Mouse (Mus musculus) liver, embryonic 16.5 days (tissue): Measurements from ENCODE around the gene Reg1. TPM values are rescaled to one million over a fixed set of nuclear protein-coding genes. Genes with fewer than 3 reads are reported as not detected.

Source experiments
- ATAC-seq: fragments of 200-750 bp; cut with Nextera tagmentation; 2 replicates; pipeline ENCODE4 v1.8.0; 2017; ENCODE audit warnings: low read depth, mild to moderate bottlenecking, moderate number of reproducible peaks, moderate library complexity
- H3K27ac ChIP-seq: fragments of 300-500 bp; sonication (generic); 2 replicates; pipeline ENCODE4 v1.5.1; 2014; ENCODE audit warnings: mild to moderate bottlenecking, low read length
- H3K27me3 ChIP-seq: fragments of 300-500 bp; sonication (generic); 2 replicates; pipeline ENCODE4 v1.6.1; 2014; ENCODE audit warnings: low read depth, low read length, mixed read lengths; ENCODE audit not compliant: control insufficient read depth, insufficient read depth
- H3K36me3 ChIP-seq: fragments of 300-500 bp; sonication (generic); 2 replicates; pipeline ENCODE4 v1.6.1; 2014; ENCODE audit warnings: mild to moderate bottlenecking; ENCODE audit not compliant: control insufficient read depth, insufficient read depth
- H3K4me1 ChIP-seq: fragments of 300-500 bp; sonication (generic); 2 replicates; pipeline ENCODE4 v1.6.1; 2014; ENCODE audit warnings: low read depth, low read length, mixed read lengths; ENCODE audit not compliant: control insufficient read depth
- H3K4me2 ChIP-seq: fragments of 300-500 bp; sonication (generic); 2 replicates; pipeline ENCODE4 v1.6.1; 2014; ENCODE audit warnings: low read depth, low read length, mixed read lengths
- H3K4me3 ChIP-seq: fragments of 300-500 bp; sonication (generic); 2 replicates; pipeline ENCODE4 v1.5.1; 2014; ENCODE audit warnings: low read depth, mild to moderate bottlenecking, low read length
- H3K9ac ChIP-seq: fragments of 300-500 bp; sonication (generic); 2 replicates; pipeline ENCODE4 v1.6.1; 2014; ENCODE audit warnings: low read depth, low read length
- H3K9me3 ChIP-seq: fragments of 300-500 bp; sonication (generic); replicated peaks from 2 replicates; pipeline ENCODE4 v1.6.1; 2016; ENCODE audit warnings: low read length; ENCODE audit not compliant: control insufficient read depth
- WGBS: fragments of 180-500 bp; shearing (Covaris S2); extraction: QIAGEN DNeasy Blood & Tissue Kit; methylation state at CpG from one replicate; pipeline ENCODE4 v1.1.7; 2014; ENCODE audit not compliant: insufficient replicate concordance; 5-methylcytosine and 5-hydroxymethylcytosine counted together
- polyA plus RNA-seq: library from polyadenylated mRNA; unstranded; fragments of >200 nt; fragmentation: Nextera tagmentation; extraction: Ambion mirVana; gene quantifications from 2 replicates; pipeline ENCODE4 v1.2.1, GENCODE M21; 2015

The Reg1 gene
- polyA plus RNA-seq, 1 experiment from 2014 or later, result 2.3 TPM

DNA sequence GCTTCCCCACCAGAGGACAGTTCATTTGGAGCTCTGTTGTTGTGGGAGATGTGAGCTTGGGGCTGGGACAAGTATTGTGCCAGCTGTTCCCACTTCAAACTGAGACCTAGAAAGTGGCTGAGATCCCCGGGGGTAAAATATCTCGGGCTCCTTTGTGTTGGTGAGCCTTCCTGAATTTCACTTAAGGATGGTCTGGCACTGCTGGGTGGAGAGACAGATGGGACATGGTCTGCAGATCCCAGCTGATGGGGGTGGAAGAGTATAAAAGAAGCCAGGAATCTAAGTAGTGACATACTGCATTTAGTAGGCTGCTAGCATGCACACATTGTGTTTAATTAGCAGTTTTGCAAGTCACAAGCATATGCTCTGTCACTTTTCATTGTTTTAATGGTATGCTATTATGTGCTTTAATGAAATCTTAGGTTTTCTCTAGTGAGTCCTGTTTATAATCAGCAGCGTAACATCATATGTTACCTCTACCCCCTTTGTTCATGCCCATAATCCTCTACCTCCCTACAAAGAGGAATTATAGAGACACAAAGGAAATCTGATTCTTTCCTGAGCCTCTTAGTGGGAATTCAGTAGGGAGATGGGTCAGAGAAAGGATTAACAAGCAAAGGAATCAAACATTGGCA lies 37.8 kb downstream of the Reg1 start:
- H3K27ac ChIP-seq, result no peak overlapping the region
- no peak overlapping the region for H3K9ac ChIP-seq
- H3K27me3 ChIP-seq, result no peaks in the 10 kb centered on the region
- no peak for ATAC-seq
- H3K4me2 ChIP-seq, result no peak overlapping the region
- no peak overlapping the region for H3K4me3 ChIP-seq
- no peaks in the 10 kb centered on the region for H3K9me3 ChIP-seq
- WGBS, result 35% methylated on average over 3 of the region's 3 CpGs
- no peaks in the 10 kb centered on the region for H3K4me1 ChIP-seq
- H3K36me3 ChIP-seq, result no peaks in the 10 kb centered on the region

DNA sequence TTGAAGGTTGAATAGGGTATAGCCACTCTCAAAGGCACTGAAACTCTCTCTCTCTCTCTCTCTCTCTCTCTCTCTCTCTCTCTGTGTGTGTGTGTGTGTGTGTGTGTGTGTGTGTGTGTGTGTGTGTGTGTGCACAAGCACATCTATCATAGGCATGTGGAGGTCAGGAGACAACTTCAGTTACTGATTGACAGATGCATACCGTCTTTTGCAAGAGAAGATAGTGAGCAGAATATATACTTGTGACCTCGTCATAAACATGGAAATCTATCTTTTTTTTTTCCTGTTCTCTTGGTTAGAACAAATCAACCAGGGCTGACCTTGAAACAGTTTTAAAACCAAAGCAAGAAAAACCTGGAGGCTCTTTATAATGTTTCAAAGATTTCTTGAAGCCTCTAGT lies 39.8 kb downstream of the Reg1 start:
- WGBS, result 45% methylated on average over 2 of the region's 2 CpGs

DNA sequence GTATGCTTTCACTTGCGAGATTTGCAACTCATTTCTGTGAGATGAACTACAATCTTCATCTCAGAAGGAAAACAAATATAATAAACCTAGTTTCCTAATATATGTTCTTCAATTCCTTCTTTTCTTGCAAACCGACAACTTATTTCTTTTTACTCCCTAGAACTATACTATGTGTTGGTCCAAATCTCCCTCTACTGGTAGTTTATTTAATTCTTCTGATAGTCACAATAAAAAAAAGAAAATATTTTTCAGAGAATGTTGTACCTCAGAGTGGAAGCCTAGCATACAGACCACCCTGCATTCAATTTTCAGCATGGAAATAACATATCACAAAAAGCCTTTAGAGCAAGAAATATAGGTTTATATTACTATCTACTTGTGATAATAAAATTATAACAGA lies 40.8 kb downstream of the Reg1 start:
- Histone ChIP-seq H3K27ac (no peak overlapping the region), H3K4me1 (no peaks in the 10 kb centered on the region), H3K9ac (no peak overlapping the region), H3K4me2 (no peak overlapping the region), H3K4me3 (no peak overlapping the region), H3K9me3 (no peaks in the 10 kb centered on the region), H3K36me3 (no peaks in the 10 kb centered on the region), H3K27me3 (no peaks in the 10 kb centered on the region)
- WGBS, result 41% methylated on average over 2 of the region's 2 CpGs
- ATAC-seq, result no peak

More for the DNA sequence above, 39.8 kb downstream of the Reg1 start:
- H3K4me2 ChIP-seq, result no peak overlapping the region
- H3K36me3 ChIP-seq, result no peaks in the 10 kb centered on the region
- no peaks in the 10 kb centered on the region for H3K27me3 ChIP-seq
- no peaks in the 10 kb centered on the region for H3K4me1 ChIP-seq
- no peak for ATAC-seq
- H3K4me3 ChIP-seq, result no peak overlapping the region
- H3K9ac ChIP-seq, result no peak overlapping the region
- no peaks in the 10 kb centered on the region for H3K9me3 ChIP-seq
- no peak overlapping the region for H3K27ac ChIP-seq

DNA sequence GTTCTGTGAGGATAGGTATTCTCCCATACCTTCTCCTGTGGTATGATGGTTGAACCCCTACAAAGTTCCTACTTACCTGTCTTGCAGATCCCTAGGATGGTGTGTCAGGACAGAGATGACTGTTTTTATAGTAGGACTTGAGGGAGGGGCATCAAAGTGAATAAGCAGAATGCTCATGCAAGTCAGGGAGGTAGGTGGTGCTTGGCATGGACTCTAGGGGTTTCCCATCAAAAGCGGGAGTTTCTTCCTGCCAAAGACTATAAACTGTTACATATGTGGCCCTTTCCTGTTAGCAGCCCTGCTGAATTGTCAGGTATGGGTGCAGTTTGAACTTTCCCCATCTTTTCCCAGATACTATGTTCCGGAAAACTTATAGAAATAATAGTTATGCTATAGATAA lies 46.3 kb downstream of the Reg1 start, which contains the start of gene Reg3g:
Gene Reg3g (minus strand): TSS at position 101 of the 400 bp plus-strand sequence.
- no peaks in the 10 kb centered on the region for H3K27me3 ChIP-seq
- H3K27ac ChIP-seq, result no peak within 1 kb of the TSS
- no peaks in the 10 kb centered on the region for H3K36me3 ChIP-seq
- no peaks in the 10 kb centered on the region for H3K4me1 ChIP-seq
- ATAC-seq, result no peak
- no peak within 1 kb of the TSS for H3K9ac ChIP-seq
- no peak within 1 kb of the TSS for H3K4me3 ChIP-seq
- H3K4me2 ChIP-seq, result no peak within 1 kb of the TSS
- WGBS, result 60% methylated on average over 2 of the region's 2 CpGs
- H3K9me3 ChIP-seq, result no peaks in the 10 kb centered on the region

DNA sequence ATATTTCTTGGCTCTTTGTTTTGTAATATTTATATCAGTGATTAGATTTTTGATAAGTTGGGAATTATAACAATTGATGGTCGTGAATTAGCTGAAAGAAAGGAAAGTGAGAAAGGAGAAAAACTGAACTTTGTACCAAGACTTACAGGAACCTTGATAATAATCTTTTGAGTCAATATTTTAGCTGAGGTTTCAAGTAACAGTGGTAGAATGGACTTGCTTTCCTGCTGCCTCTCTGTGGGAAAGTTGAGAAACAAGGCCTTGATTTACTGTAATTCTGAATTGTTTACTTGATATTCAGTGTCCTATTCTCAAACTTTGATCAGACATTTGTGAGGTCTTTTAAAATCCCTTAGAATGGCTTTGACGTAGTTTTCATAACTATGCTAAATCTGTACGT lies 46.8 kb downstream of the Reg1 start:
- H3K36me3 ChIP-seq, result no peaks in the 10 kb centered on the region
- H3K4me1 ChIP-seq, result no peaks in the 10 kb centered on the region
- H3K9ac ChIP-seq, result no peak overlapping the region
- no peak for ATAC-seq
- no peaks in the 10 kb centered on the region for H3K27me3 ChIP-seq
- H3K9me3 ChIP-seq, result no peaks in the 10 kb centered on the region
- WGBS, result 57% methylated on average over 3 of the region's 3 CpGs
- no peak overlapping the region for H3K27ac ChIP-seq
- no peak overlapping the region for H3K4me3 ChIP-seq
- H3K4me2 ChIP-seq, result no peak overlapping the region

Other genes starting within 250 kb of the Reg1 start
- 0.22 TPM in 1 of 2 replicates, not detected in the other for gene Reg3b, start 52.1 kb upstream of the Reg1 start, polyA plus RNA-seq
- not detected in 2 replicates for gene Reg3d, start 43.8 kb upstream of the Reg1 start, polyA plus RNA-seq
- gene Reg3a, start 42.0 kb upstream of the Reg1 start, polyA plus RNA-seq, result not detected in 2 replicates
- gene Reg2, start 27.1 kb upstream of the Reg1 start, polyA plus RNA-seq, result not detected in 2 replicates
- gene Reg3g, start 46.2 kb downstream of the Reg1 start, polyA plus RNA-seq, result not detected in 2 replicates